25 mouse cellular contexts compared by ENCODE assay signal in the genomic region with DNA sequence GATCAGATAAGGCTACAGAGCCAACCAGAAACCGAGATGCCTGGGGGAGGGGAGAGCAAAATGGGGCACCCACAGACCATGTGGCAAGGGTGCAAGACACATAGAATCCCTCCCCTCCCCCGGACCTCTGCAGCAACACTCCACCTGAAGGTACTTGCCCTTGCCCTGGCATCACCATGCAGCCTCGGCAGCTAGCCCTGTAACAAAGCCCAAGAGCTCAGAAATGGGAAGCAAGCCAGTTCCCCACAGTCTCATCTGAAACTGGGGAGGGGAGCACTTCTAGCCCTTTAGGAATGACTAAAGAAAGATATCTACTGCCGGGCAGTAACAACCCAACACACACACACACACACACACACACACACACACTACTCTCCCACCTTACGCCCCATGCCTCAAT. TPM values are rescaled to one million over a fixed set of nuclear protein-coding genes. Genes with fewer than 3 reads are reported as not detected.
DNase-seq lines count a peak whose midpoint lies in the region; ATAC-seq and TF ChIP-seq lines count a peak whose summit lies in the region.
"Had no signal": no experiment of that assay in that cellular context is flagged by ENCODE, and none has a peak within 500 bp of the region (broad histone marks: within the 10 kb centered on the region; RNA-seq: fewer than 3 reads in every experiment).

No protein-coding gene starts in this region.

- TF ChIP-seq POLR2A in cerebellum, adult 2 months (IDR thresholded peaks at IDR 0.05; ENCODE audit: borderline replicate concordance, insufficient read depth, low read length): no peak
- TF ChIP-seq POLR2A in brain, embryonic 14.5 days (IDR thresholded peaks at IDR 0.05; ENCODE audit: borderline replicate concordance, extremely low read depth, insufficient read depth, insufficient read length, poor library complexity, severe bottlenecking): no peak

- 23% methylated on average over 5 of the region's 5 CpGs for WGBS in cerebellum, adult 2 months
- WGBS in forebrain, embryonic 16.5 days: 58% methylated on average over 5 of the region's 5 CpGs
- 90% methylated on average over 5 of the region's 5 CpGs for WGBS in forebrain, embryonic 10.5 days
- WGBS in midbrain, embryonic 16.5 days: 78% methylated on average over 5 of the region's 5 CpGs

- peaks cover 24% of the 10 kb centered on the region for H3K4me1 ChIP-seq in cerebellum, adult 2 months (ENCODE audit: control insufficient read depth, insufficient read depth, low read length)
- peaks cover 2% of the 10 kb centered on the region; the same call in 1 of the 2 replicates for H3K4me1 ChIP-seq in forebrain, embryonic 16.5 days (replicated peaks; ENCODE audit: control insufficient read depth, insufficient read depth, low read length)
- H3K4me1 ChIP-seq in forebrain, embryonic 10.5 days: no peaks in the 10 kb centered on the region
- no peaks in the 10 kb centered on the region for H3K4me1 ChIP-seq in midbrain, embryonic 16.5 days (ENCODE audit: control insufficient read depth, insufficient read depth, low read length)
- H3K4me1 ChIP-seq: forebrain, embryonic 12.5 days; kidney, embryonic 15.5 days had no signal

- H3K4me3 ChIP-seq in cerebellum, adult 2 months (replicated peaks; ENCODE audit: insufficient read depth, low read depth, low read length): no peak overlapping the region
- H3K4me3 ChIP-seq in forebrain, embryonic 16.5 days (replicated peaks; ENCODE audit: low read length): no peak overlapping the region
- no peak overlapping the region for H3K4me3 ChIP-seq in forebrain, embryonic 10.5 days
- no peak overlapping the region for H3K4me3 ChIP-seq in midbrain, embryonic 16.5 days (ENCODE audit: low read depth, low read length)
- H3K4me3 ChIP-seq: embryonic facial prominence, embryonic 10.5 days; forebrain, embryonic 12.5 days; gastrocnemius, adult 2 months; hindbrain, embryonic 10.5 days; kidney, embryonic 15.5 days had no signal

- H3K27me3 ChIP-seq in cerebellum, adult 2 months (ENCODE audit: control insufficient read depth, insufficient read depth, low read length): no peaks in the 10 kb centered on the region
- H3K27me3 ChIP-seq in forebrain, embryonic 16.5 days (replicated peaks; ENCODE audit: control insufficient read depth, insufficient read depth, low read length): no peaks in the 10 kb centered on the region
- H3K27me3 ChIP-seq in forebrain, embryonic 10.5 days (ENCODE audit: poor library complexity, severe bottlenecking): no peaks in the 10 kb centered on the region
- no peaks in the 10 kb centered on the region for H3K27me3 ChIP-seq in midbrain, embryonic 16.5 days (ENCODE audit: control insufficient read depth, insufficient read depth, low read depth, low read length)
- H3K27me3 ChIP-seq: forebrain, embryonic 12.5 days; kidney, embryonic 15.5 days had no signal

- no peaks in the 10 kb centered on the region for H3K9me3 ChIP-seq in forebrain, embryonic 16.5 days (ENCODE audit: control insufficient read depth, low read length)
- H3K9me3 ChIP-seq in forebrain, embryonic 10.5 days: no peaks in the 10 kb centered on the region
- H3K9me3 ChIP-seq in midbrain, embryonic 16.5 days (replicated peaks; ENCODE audit: control insufficient read depth, low read length, poor library complexity, severe bottlenecking): no peaks in the 10 kb centered on the region
- H3K9me3 ChIP-seq: embryonic facial prominence, embryonic 10.5 days; forebrain, embryonic 12.5 days; G1E; hindbrain, embryonic 10.5 days; kidney, embryonic 15.5 days had no signal

- no peak overlapping the region for H3K4me2 ChIP-seq in forebrain, embryonic 16.5 days (ENCODE audit: low read length)
- no peak overlapping the region for H3K4me2 ChIP-seq in midbrain, embryonic 16.5 days (ENCODE audit: low read length)
- H3K4me2 ChIP-seq: forebrain, embryonic 12.5 days; heart, embryonic 11.5 days; kidney, embryonic 15.5 days; midbrain, embryonic 11.5 days had no signal

- no peak for TF ChIP-seq CTCF in cerebellum, adult 2 months (IDR thresholded peaks at IDR 0.05; ENCODE audit: borderline replicate concordance, insufficient read depth, low read depth, low read length)
- TF ChIP-seq CTCF in brain, embryonic 14.5 days (IDR thresholded peaks at IDR 0.05; ENCODE audit: borderline replicate concordance, extremely low read depth, insufficient read depth, insufficient read length): no peak

- peaks cover 5% of the 10 kb centered on the region; the same call in 1 of the 2 replicates for H3K36me3 ChIP-seq in forebrain, embryonic 16.5 days (ENCODE audit: control insufficient read depth, insufficient read depth)
- H3K36me3 ChIP-seq in forebrain, embryonic 10.5 days (replicated peaks): peaks cover 29% of the 10 kb centered on the region
- 0 out of 2 replicates have a peak, but pooled peaks cover 3% of the 10 kb centered on the region for H3K36me3 ChIP-seq in midbrain, embryonic 16.5 days (ENCODE audit: control insufficient read depth, insufficient read depth, low read length)

- 0 out of 2 replicates have a peak, but pooled peaks have one; percentile 33 for ATAC-seq in forebrain, embryonic 16.5 days
- ATAC-seq in midbrain, embryonic 16.5 days: no peak
- ATAC-seq: intestine, postnatal 0 days; lung, postnatal 0 days had no signal

- no peak overlapping the region for H3K9ac ChIP-seq in forebrain, embryonic 16.5 days (replicated peaks; ENCODE audit: low read depth, low read length)
- H3K9ac ChIP-seq in midbrain, embryonic 16.5 days (ENCODE audit: low read depth, low read length): no peak overlapping the region
- H3K9ac ChIP-seq: forebrain, embryonic 12.5 days; kidney, embryonic 15.5 days; liver, embryonic 14.5 days had no signal

- DNase-seq in cerebellum, adult 2 months: peak; percentile 59 to 67
- DNase-seq in cerebellum, adult 8-10 months: no peak
- no peak for DNase-seq in forebrain, embryonic 10.5 days (ENCODE audit: extremely low spot score, low spot score)
- peak; percentile 29 for DNase-seq in 3T3-L1 (ENCODE audit: low read depth, low spot score)
- peak; percentile 48 for DNase-seq in brain, embryonic 14.5 days (ENCODE audit: low read depth)
- DNase-seq in layer of hippocampus, postnatal 14 days (ENCODE audit: low spot score in 2 of 2): no peak
- DNase-seq: adrenal gland, postnatal 36 days; B cell, adult 2 months; gastrocnemius, adult 2 months; kidney, postnatal 36 days; thymus, adult 2 months; thymus, postnatal 4 days had no signal

- no peak overlapping the region for H3K27ac ChIP-seq in cerebellum, adult 2 months (ENCODE audit: insufficient read depth, low read length)
- H3K27ac ChIP-seq in forebrain, embryonic 16.5 days (ENCODE audit: low read length): no peak overlapping the region
- H3K27ac ChIP-seq in forebrain, embryonic 10.5 days: no peak overlapping the region
- H3K27ac ChIP-seq in midbrain, embryonic 16.5 days (ENCODE audit: low read length): no peak overlapping the region
- H3K27ac ChIP-seq: embryonic facial prominence, embryonic 10.5 days; forebrain, embryonic 12.5 days; gastrocnemius, adult 2 months; hindbrain, embryonic 10.5 days; kidney, embryonic 15.5 days; liver, embryonic 14.5 days; stomach, postnatal 0 days had no signal

RNA-seq across cellular contexts. Expression of a gene that starts 53.1 kb away (rescaled TPM):
- 25.7 and 26.1 TPM in 2 replicates for polyA plus RNA-seq in cerebellum, adult 2 months (2012; rRNA removed)
- polyA plus RNA-seq in forebrain, embryonic 16.5 days (2015; fragmentation: Nextera tagmentation; extraction: Ambion mirVana): 27.3 and 27.6 TPM in 2 replicates
- polyA plus RNA-seq in forebrain, embryonic 10.5 days (2016; fragmentation: Nextera tagmentation; extraction: Ambion mirVana): 21.7 and 22.7 TPM in 2 replicates
- polyA plus RNA-seq in brain, embryonic 14.5 days (2012; rRNA removed): 22.7 and 35.9 TPM in 2 replicates
- total RNA-seq in layer of hippocampus, postnatal 14 days (2021): 10 to 100 TPM; 50.1 to 50.2 TPM
- polyA plus RNA-seq in midbrain, embryonic 16.5 days (2015; fragmentation: Nextera tagmentation; extraction: Ambion mirVana): 15.5 and 20.7 TPM in 2 replicates

Comparison
In these comparisons a context has a peak if more than half of its experiments do, and no peak if none do; other contexts are left out.
1. DNase-seq: peak in cerebellum, adult 2 months (2 of 2), 3T3-L1 (single experiment) and brain, embryonic 14.5 days (single experiment); none in cerebellum, adult 8-10 months (single experiment), forebrain, embryonic 10.5 days (single experiment) and layer of hippocampus, postnatal 14 days (0 of 2).